Mouse (Mus musculus): ENCODE results near the gene Cfap43.

- TF ChIP-seq CTCF (conservative IDR thresholded peaks at IDR 0.05; ENCODE audit: low read length) = no peak
- TF ChIP-seq NANOG (IDR thresholded peaks at IDR 0.05; ENCODE audit: borderline replicate concordance, low read length) = no peak
- TF ChIP-seq POU5F1 (IDR thresholded peaks at IDR 0.05; ENCODE audit: borderline replicate concordance, low read length) = no peak
These were observed 107.0 kb downstream of the Cfap43 start for GRCm38 (mm10) chr19:47812091-47812490.

Data from E14TG2a.4 (cell line).